Mouse (Mus musculus) MEL (cell line): ENCODE results near the gene Bcan. TPM values are rescaled to one million over a fixed set of nuclear protein-coding genes. Genes with fewer than 3 reads are reported as not detected.

Experiments
- DNase-seq: peaks from one replicate; pipeline ENCODE4 v3.0.0; 2011; ENCODE audit warnings: low read depth, low spot score
- H3K27ac ChIP-seq: 2 replicates; pipeline ENCODE4 v1.5.1; 2012; ENCODE audit warnings: low read depth, mild to moderate bottlenecking, control low read depth, low read length, moderate library complexity; ENCODE audit not compliant: control insufficient read depth
- H3K27me3 ChIP-seq, 2 experiments: fragments of 150-350 bp in 1 of 2; sonication (generic) in 1 of 2; 2 replicates each; pipeline ENCODE4 v1.6.1; 2012; ENCODE audit warnings: low read length in 2 of 2, mild to moderate bottlenecking in 2 of 2, improper control_type of control experiment in 1 of 2, moderate library complexity in 1 of 2; ENCODE audit not compliant: insufficient read depth in 2 of 2, control insufficient read depth in 1 of 2
- H3K36me3 ChIP-seq, 2 experiments: 2 replicates each; pipeline ENCODE4 v1.6.1; 2012 to 2014; ENCODE audit warnings: low read length in 2 of 2, improper control_type of control experiment in 1 of 2, inconsistent platforms in 1 of 2, mild to moderate bottlenecking in 1 of 2; ENCODE audit not compliant: insufficient read depth in 2 of 2, control insufficient read depth in 1 of 2
- H3K4me1 ChIP-seq, 2 experiments: fragments of 150-350 bp in 1 of 2; sonication (generic) in 1 of 2; 2 replicates each; pipeline ENCODE4 v1.6.1; 2012; ENCODE audit warnings: low read length in 2 of 2, improper control_type of control experiment in 1 of 2, mild to moderate bottlenecking in 1 of 2; ENCODE audit not compliant: insufficient read depth in 2 of 2, control insufficient read depth in 1 of 2
- H3K4me3 ChIP-seq, 2 experiments: fragments of 150-350 bp in 1 of 2; sonication (generic) in 1 of 2; 2 replicates each; pipeline ENCODE4 v1.5.1; 2012; ENCODE audit warnings: low read depth in 2 of 2, low read length in 2 of 2, mild to moderate bottlenecking in 2 of 2, moderate library complexity in 2 of 2, control low read depth in 1 of 2, improper control_type of control experiment in 1 of 2; ENCODE audit not compliant: control insufficient read depth in 1 of 2, insufficient read depth in 1 of 2
- H3K79me2 ChIP-seq: 2 replicates; pipeline ENCODE4 v1.6.1; 2012; ENCODE audit warnings: mild to moderate bottlenecking, low read length, moderate library complexity; ENCODE audit not compliant: control insufficient read depth, poor library complexity, insufficient read depth
- H3K9ac ChIP-seq: 2 replicates; pipeline ENCODE4 v1.6.1; 2012; ENCODE audit warnings: low read depth, mild to moderate bottlenecking, control low read depth, low read length, moderate library complexity; ENCODE audit not compliant: control insufficient read depth, poor library complexity, severe bottlenecking
- H3K9me3 ChIP-seq: fragments of 150-350 bp; sonication (generic); replicated peaks from 2 replicates; pipeline ENCODE4 v1.6.1; 2012; ENCODE audit warnings: mild to moderate bottlenecking, low read length, improper control_type of control experiment, moderate library complexity; ENCODE audit not compliant: insufficient read depth
- CTCF ChIP-seq, 3 experiments: IDR thresholded peaks in 2 of 3; conservative IDR thresholded peaks in 1 of 3; 2 replicates each; pipeline ENCODE4 v1.5.1; 2011 to 2012; ENCODE audit warnings: low read length in 3 of 3, low read depth in 2 of 3, mild to moderate bottlenecking in 2 of 3, improper control_type of control experiment in 1 of 3, inconsistent platforms in 1 of 3, mixed read lengths in 1 of 3, moderate library complexity in 1 of 3; ENCODE audit not compliant: control insufficient read depth in 1 of 3, insufficient read depth in 1 of 3, poor library complexity in 1 of 3, severe bottlenecking in 1 of 3
- ELF1 ChIP-seq: IDR thresholded peaks from 2 replicates; pipeline ENCODE4 v1.6.1; 2014; ENCODE audit warnings: low read depth, mild to moderate bottlenecking, inconsistent platforms, low read length, improper control_type of control experiment, moderate library complexity
- GABPA ChIP-seq: IDR thresholded peaks from 2 replicates; pipeline ENCODE4 v1.6.1; 2012; ENCODE audit warnings: low read depth, mild to moderate bottlenecking, inconsistent platforms, low read length, improper control_type of control experiment, moderate library complexity
- JUND ChIP-seq: IDR thresholded peaks from 2 replicates; pipeline ENCODE4 v1.6.1; 2011; ENCODE audit warnings: low read depth, mild to moderate bottlenecking, improper control_type of control experiment, low read length
- KAT2A ChIP-seq: conservative IDR thresholded peaks from 2 replicates; pipeline ENCODE4 v1.6.1; 2012; ENCODE audit warnings: low read depth, low read length, improper control_type of control experiment, inconsistent platforms
- MAX ChIP-seq: IDR thresholded peaks from 2 replicates; pipeline ENCODE4 v1.6.1; 2011; ENCODE audit warnings: low read length, improper control_type of control experiment
- MEF2A ChIP-seq: IDR thresholded peaks from 2 replicates; pipeline ENCODE4 v1.6.1; 2014; ENCODE audit warnings: low read depth, mild to moderate bottlenecking, inconsistent platforms, low read length, improper control_type of control experiment; ENCODE audit not compliant: poor library complexity, insufficient replicate concordance, severe bottlenecking; ENCODE audit errors: extremely low read depth
- MXI1 ChIP-seq: IDR thresholded peaks from 2 replicates; pipeline ENCODE4 v1.6.1; 2011; ENCODE audit warnings: mild to moderate bottlenecking, low read depth, low read length, improper control_type of control experiment
- MYC ChIP-seq: IDR thresholded peaks from 2 replicates; pipeline ENCODE4 v1.6.1; 2011; ENCODE audit warnings: low read depth, mild to moderate bottlenecking, low read length, improper control_type of control experiment, moderate library complexity
- NELFE ChIP-seq: IDR thresholded peaks from 2 replicates; pipeline ENCODE4 v1.6.1; 2011; ENCODE audit warnings: low read depth, low read length, improper control_type of control experiment
- NRF1 ChIP-seq: IDR thresholded peaks from 2 replicates; pipeline ENCODE4 v1.6.1; 2014; ENCODE audit warnings: low read depth, mild to moderate bottlenecking, inconsistent platforms, low read length, improper control_type of control experiment, moderate library complexity; ENCODE audit not compliant: poor library complexity, insufficient read depth, severe bottlenecking
- POLR2A ChIP-seq, 2 experiments: IDR thresholded peaks; 2 replicates each; pipeline ENCODE4 v1.6.1; 2011 to 2012; ENCODE audit warnings: low read length in 2 of 2, mild to moderate bottlenecking in 2 of 2, control low read depth in 1 of 2, improper control_type of control experiment in 1 of 2, low read depth in 1 of 2, moderate library complexity in 1 of 2; ENCODE audit not compliant: control insufficient read depth in 1 of 2, insufficient read depth in 1 of 2, poor library complexity in 1 of 2
- POLR2AphosphoS2 ChIP-seq: IDR thresholded peaks from 2 replicates; pipeline ENCODE4 v1.6.1; 2011; ENCODE audit warnings: low read length, improper control_type of control experiment
- RAD21 ChIP-seq: IDR thresholded peaks from 2 replicates; pipeline ENCODE4 v1.6.1; 2011; ENCODE audit warnings: mild to moderate bottlenecking, low read depth, low read length, improper control_type of control experiment
- RCOR1 ChIP-seq: IDR thresholded peaks from 2 replicates; pipeline ENCODE4 v1.6.1; 2012; ENCODE audit warnings: low read depth, mild to moderate bottlenecking, inconsistent platforms, low read length, improper control_type of control experiment
- TBP ChIP-seq: IDR thresholded peaks from 2 replicates; pipeline ENCODE4 v1.8.0; 2011; ENCODE audit warnings: low read depth, low read length, improper control_type of control experiment
- USF1 ChIP-seq: IDR thresholded peaks from 2 replicates; pipeline ENCODE4 v1.6.1; 2014; ENCODE audit warnings: low read depth, mild to moderate bottlenecking, inconsistent platforms, low read length, improper control_type of control experiment, moderate library complexity
- ZKSCAN1 ChIP-seq: IDR thresholded peaks from 2 replicates; pipeline ENCODE4 v1.6.1; 2012; ENCODE audit warnings: low read depth, mild to moderate bottlenecking, inconsistent platforms, low read length, improper control_type of control experiment, moderate library complexity
- polyA plus RNA-seq, 2 experiments: library from polyadenylated mRNA; stranded (reverse) in 1 of 2; unstranded in 1 of 2; fragments of >175 nt in 1 of 2; fragments of >200 nt in 1 of 2; gene quantifications; 2 replicates each; pipeline versions ENCODE4 v1.2.1 to v1.2.4; 2012; ENCODE audit warnings: low replicate concordance in 2 of 2, low read depth in 1 of 2; ENCODE audit not compliant: insufficient read length in 2 of 2, insufficient read depth in 1 of 2, missing spikeins in 1 of 2
- total RNA-seq: library from RNA; depleted of rRNA; stranded (reverse); fragments of 300-350 nt; gene quantifications from 2 replicates; pipeline ENCODE4 v1.2.3, GENCODE M21; 2012

The Bcan gene
- total and polyA plus RNA-seq, 3 experiments = not detected

- H3K27me3 ChIP-seq = no peaks in the 10 kb centered on the region
- no peak overlapping the region for H3K9ac ChIP-seq
- no peaks in the 10 kb centered on the region for H3K36me3 ChIP-seq
- H3K79me2 ChIP-seq = no peaks in the 10 kb centered on the region
- H3K9me3 ChIP-seq = no peaks in the 10 kb centered on the region
- H3K27ac ChIP-seq = no peak overlapping the region
- H3K4me1 ChIP-seq = peaks cover 0 to 10% of the 10 kb centered on the region in 2 experiments; a peak in 2 of 4 replicates
- TF ChIP-seq CTCF (IDR thresholded peaks at IDR 0.05 in 2 of 3, conservative IDR thresholded peaks at IDR 0.05 in 1 of 3; ENCODE audit: control insufficient read depth in 1 of 3, insufficient read depth in 1 of 3, low read depth in 2 of 3, low read length in 3 of 3, poor library complexity in 1 of 3, severe bottlenecking in 1 of 3) (no peak), MEF2A (no peak), MYC (no peak), MXI1 (no peak), ELF1 (no peak), POLR2A (IDR thresholded peaks at IDR 0.05; ENCODE audit: control insufficient read depth in 1 of 2, insufficient read depth in 1 of 2, low read depth in 1 of 2, low read length in 2 of 2, poor library complexity in 1 of 2) (no peak), GABPA (no peak), TBP (no peak), RAD21 (no peak), NELFE (no peak), ZKSCAN1 (no peak), POLR2AphosphoS2 (no peak), RCOR1 (no peak), NRF1 (no peak), MAX (no peak), JUND (no peak), KAT2A (no peak)
- no peak overlapping the region for H3K4me3 ChIP-seq
- DNase-seq = no peak
These were observed 42.0 kb downstream of the Bcan start for GRCm38 (mm10) chr3:87958056-87958455.

DNA sequence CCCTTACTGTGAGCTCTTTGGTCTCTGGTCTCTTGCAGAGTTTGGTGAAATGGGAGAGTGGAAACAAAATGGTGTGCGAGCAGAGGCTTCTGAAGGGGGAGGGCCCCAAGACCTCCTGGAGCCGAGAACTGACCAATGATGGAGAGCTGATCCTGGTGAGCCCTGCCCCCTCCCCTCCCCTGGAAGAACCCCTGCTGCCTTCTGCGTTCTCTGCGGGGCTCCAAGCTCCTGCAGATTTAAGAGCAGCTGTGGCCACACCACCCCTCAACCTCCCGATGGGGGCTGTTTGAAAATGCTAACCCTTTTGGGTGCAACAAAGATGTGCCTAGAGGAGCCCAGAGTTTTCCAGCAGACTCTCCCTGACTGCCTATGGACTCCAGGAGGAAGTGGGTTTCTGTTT lies 47.6 kb downstream of the Bcan start:
- Histone ChIP-seq H3K4me1 (no peaks in the 10 kb centered on the region), H3K9me3 (no peaks in the 10 kb centered on the region), H3K36me3 (no peaks in the 10 kb centered on the region), H3K4me3 (no peak overlapping the region), H3K27ac (no peak overlapping the region), H3K9ac (no peak overlapping the region), H3K79me2 (no peaks in the 10 kb centered on the region), H3K27me3 (no peaks in the 10 kb centered on the region)
- no peak for DNase-seq
- no peak for TF ChIP-seq USF1
